Mouse (Mus musculus): ENCODE measurements around the gene Cds1. TPM values are rescaled to one million over a fixed set of nuclear protein-coding genes. Genes with fewer than 3 reads are reported as not detected.

The Cds1 gene
- total and polyA plus RNA-seq, 3 experiments: not detected

DNA sequence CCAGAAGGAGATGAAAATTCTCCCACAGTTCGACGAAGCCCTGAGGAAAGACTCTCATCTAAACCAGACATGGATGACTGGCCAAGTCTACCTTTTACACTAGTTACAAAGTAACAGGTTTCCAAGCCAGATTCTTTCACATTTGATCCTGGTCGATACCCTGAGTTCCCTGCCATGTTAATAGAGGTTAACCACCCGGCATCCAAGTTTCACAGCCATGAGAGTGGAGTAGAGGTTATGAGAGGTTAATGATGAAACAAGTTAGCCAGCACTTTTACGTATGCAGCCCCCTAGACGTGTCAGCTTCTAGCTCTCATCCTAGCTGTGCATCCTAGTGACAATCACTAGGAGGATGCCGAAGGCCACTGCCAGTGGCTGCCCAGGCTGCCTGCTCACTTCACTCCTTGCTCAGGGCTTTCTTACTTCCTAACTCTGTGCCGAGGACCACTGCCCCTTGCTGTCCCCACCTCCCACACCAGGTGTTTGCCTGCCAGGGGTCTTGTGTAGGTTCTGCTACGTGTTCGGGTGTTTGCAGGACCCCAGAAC is 94.0 kb downstream of the Cds1 start:
- Histone ChIP-seq H3K79me2 (ENCODE audit: control insufficient read depth, insufficient read depth, low read length, poor library complexity) (no peaks in the 10 kb centered on the region), H3K27ac (ENCODE audit: control insufficient read depth, low read depth, low read length) (no peak overlapping the region), H3K4me1 (ENCODE audit: control insufficient read depth in 1 of 2, insufficient read depth in 2 of 2, low read length in 2 of 2) (no peaks in the 10 kb centered on the region), H3K36me3 (ENCODE audit: control insufficient read depth in 1 of 2, insufficient read depth in 2 of 2, low read length in 2 of 2) (peaks cover 0 to 5% of the 10 kb centered on the region in 2 experiments; a peak in 1 of 4 replicates), H3K9ac (ENCODE audit: control insufficient read depth, low read depth, low read length, poor library complexity, severe bottlenecking) (no peak overlapping the region), H3K4me3 (ENCODE audit: control insufficient read depth in 1 of 2, insufficient read depth in 1 of 2, low read depth in 2 of 2, low read length in 2 of 2) (no peak overlapping the region), H3K27me3 (ENCODE audit: control insufficient read depth in 1 of 2, insufficient read depth in 2 of 2, low read length in 2 of 2) (no peaks in the 10 kb centered on the region), H3K9me3 (replicated peaks; ENCODE audit: insufficient read depth, low read length) (no peaks in the 10 kb centered on the region)
- no peak for TF ChIP-seq UBTF (IDR thresholded peaks at IDR 0.05; ENCODE audit: borderline replicate concordance, insufficient read depth, low read depth, low read length)
- TF ChIP-seq BHLHE40 (IDR thresholded peaks at IDR 0.05; ENCODE audit: borderline replicate concordance, low read depth, low read length): no peak
- no peak for TF ChIP-seq EP300 (IDR thresholded peaks at IDR 0.05; ENCODE audit: low read depth in 1 of 2, low read length in 2 of 2)
- TF ChIP-seq POLR2AphosphoS2 (IDR thresholded peaks at IDR 0.05; ENCODE audit: low read length): no peak
- no peak for DNase-seq (ENCODE audit: low read depth, low spot score)

GRCm38 (mm10) chr5:101861786-101862571 is 97.0 kb downstream of the Cds1 start:
- Histone ChIP-seq H3K27ac (ENCODE audit: control insufficient read depth, low read depth, low read length) (no peak overlapping the region), H3K79me2 (ENCODE audit: control insufficient read depth, insufficient read depth, low read length, poor library complexity) (no peaks in the 10 kb centered on the region), H3K4me1 (ENCODE audit: control insufficient read depth in 1 of 2, insufficient read depth in 2 of 2, low read length in 2 of 2) (no peaks in the 10 kb centered on the region), H3K9ac (ENCODE audit: control insufficient read depth, low read depth, low read length, poor library complexity, severe bottlenecking) (no peak overlapping the region), H3K9me3 (replicated peaks; ENCODE audit: insufficient read depth, low read length) (no peaks in the 10 kb centered on the region), H3K27me3 (ENCODE audit: control insufficient read depth in 1 of 2, insufficient read depth in 2 of 2, low read length in 2 of 2) (no peaks in the 10 kb centered on the region), H3K36me3 (ENCODE audit: control insufficient read depth in 1 of 2, insufficient read depth in 2 of 2, low read length in 2 of 2) (peaks cover 0 to 9% of the 10 kb centered on the region in 2 experiments; a peak in 2 of 4 replicates), H3K4me3 (ENCODE audit: control insufficient read depth in 1 of 2, insufficient read depth in 1 of 2, low read depth in 2 of 2, low read length in 2 of 2) (no peak overlapping the region)
- no peak for DNase-seq (ENCODE audit: low read depth, low spot score)
- no peak for TF ChIP-seq USF1 (IDR thresholded peaks at IDR 0.05; ENCODE audit: low read depth, low read length)

- TF ChIP-seq ZNF384 (IDR thresholded peaks at IDR 0.05; ENCODE audit: low read depth, low read length): no peak
- no peak for TF ChIP-seq POLR2AphosphoS2 (IDR thresholded peaks at IDR 0.05; ENCODE audit: low read length)
- TF ChIP-seq TBP (IDR thresholded peaks at IDR 0.05; ENCODE audit: low read depth, low read length): no peak
- TF ChIP-seq ELF1 (IDR thresholded peaks at IDR 0.05; ENCODE audit: low read depth, low read length): no peak
- no peak for TF ChIP-seq RAD21 (IDR thresholded peaks at IDR 0.05; ENCODE audit: low read depth, low read length)
- no peak for TF ChIP-seq ZKSCAN1 (IDR thresholded peaks at IDR 0.05; ENCODE audit: low read depth, low read length)
- no peak for TF ChIP-seq GATA1 (IDR thresholded peaks at IDR 0.05; ENCODE audit: low read depth, low read length)
- TF ChIP-seq SMC3 (IDR thresholded peaks at IDR 0.05; ENCODE audit: low read depth, low read length): no peak
- no peak for TF ChIP-seq MYB (IDR thresholded peaks at IDR 0.05; ENCODE audit: low read depth, low read length)
- TF ChIP-seq CHD1 (IDR thresholded peaks at IDR 0.05; ENCODE audit: low read depth, low read length): no peak
- TF ChIP-seq E2F4 (IDR thresholded peaks at IDR 0.05; ENCODE audit: borderline replicate concordance, low read depth, low read length): no peak
- TF ChIP-seq MAFK (IDR thresholded peaks at IDR 0.05; ENCODE audit: borderline replicate concordance, low read depth, low read length): no peak
- Histone ChIP-seq H3K27me3 (ENCODE audit: control insufficient read depth in 1 of 2, insufficient read depth in 2 of 2, low read length in 2 of 2) (no peaks in the 10 kb centered on the region), H3K4me1 (ENCODE audit: control insufficient read depth in 1 of 2, insufficient read depth in 2 of 2, low read length in 2 of 2) (no peaks in the 10 kb centered on the region), H3K4me3 (ENCODE audit: control insufficient read depth in 1 of 2, insufficient read depth in 1 of 2, low read depth in 2 of 2, low read length in 2 of 2) (no peak overlapping the region), H3K9me3 (replicated peaks; ENCODE audit: insufficient read depth, low read length) (no peaks in the 10 kb centered on the region), H3K79me2 (ENCODE audit: control insufficient read depth, insufficient read depth, low read length, poor library complexity) (no peaks in the 10 kb centered on the region), H3K27ac (ENCODE audit: control insufficient read depth, low read depth, low read length) (no peak overlapping the region), H3K9ac (ENCODE audit: control insufficient read depth, low read depth, low read length, poor library complexity, severe bottlenecking) (no peak overlapping the region), H3K36me3 (ENCODE audit: control insufficient read depth in 1 of 2, insufficient read depth in 2 of 2, low read length in 2 of 2) (peaks cover 0 to 8% of the 10 kb centered on the region in 2 experiments; a peak in 2 of 4 replicates)
- no peak for DNase-seq (ENCODE audit: low read depth, low spot score)
Observed at GRCm38 (mm10) chr5:101862651-101863050, 97.7 kb downstream of the Cds1 start.

Measured in MEL (cell line).